Mouse (Mus musculus) megakaryocyte, embryonic 14.5 days (primary cell): ENCODE data around the gene Ttc9.

ENCODE experiments used
- FLI1 ChIP-seq: IDR thresholded peaks from 2 replicates; pipeline ENCODE4 v1.6.1; 2012; ENCODE audit warnings: low read length, inconsistent platforms, mixed read lengths
- GATA1 ChIP-seq: IDR thresholded peaks from 3 replicates; pipeline ENCODE4 v1.6.1; 2012; ENCODE audit warnings: mixed read lengths, low read length, inconsistent platforms, borderline replicate concordance

DNA sequence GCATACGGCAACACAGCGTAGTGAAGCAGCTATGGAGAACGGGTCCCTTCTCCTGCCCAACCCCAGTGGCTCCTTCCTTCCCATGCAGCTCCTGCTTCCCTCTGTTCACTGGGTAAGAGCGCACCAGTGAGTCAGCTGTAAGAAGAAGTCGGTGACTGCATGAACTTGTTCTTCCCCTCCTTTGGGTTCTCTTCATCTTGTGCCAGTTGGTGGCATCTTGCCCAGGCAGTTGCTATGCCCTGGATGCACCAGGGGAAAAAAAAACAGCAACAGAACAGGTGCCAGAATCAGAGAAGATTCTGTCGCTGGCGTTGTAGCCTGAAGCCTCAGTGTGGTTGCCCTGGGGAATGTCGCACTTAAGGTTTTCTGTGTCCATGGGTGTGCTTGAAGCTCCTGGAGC is 22.3 kb downstream of the Ttc9 start:
- TF ChIP-seq GATA1 (no peak), FLI1 (no peak)
